Mouse (Mus musculus) stomach, postnatal 0 days (tissue): ENCODE measurements at regions not wholly inside any gene's neighbourhood (a gene's known extent, or its start where the extent isn't known, plus 50 kb on each side); places are given as distances from the start of the nearest gene placed in this dataset.
A peak's percentile ranks its signal among the peaks of the same experiment; 100 is the strongest.

Experiments used
- CTCF ChIP-seq: IDR thresholded peaks from 2 replicates; pipeline ENCODE4 v1.5.1; 2016; ENCODE audit warnings: antibody characterized with exemption, low read depth, mild to moderate bottlenecking, moderate library complexity
- EP300 ChIP-seq: optimal IDR thresholded peaks from 2 replicates; pipeline ENCODE3; 2016; ENCODE audit warnings: antibody characterized with exemption

- TF ChIP-seq CTCF (no peak), EP300 (peak; percentile 27)
Measured at GRCm38 (mm10) chr12:50038808-50039374, 610.0 kb downstream of the Prkd1 start.
